Mouse (Mus musculus) left cerebral cortex, postnatal 14 days (tissue): ENCODE measurements around the gene Akt2. TPM values are rescaled to one million over a fixed set of nuclear protein-coding genes. Genes with fewer than 3 reads are reported as not detected.
A peak's percentile ranks its signal among the peaks of the same experiment; 100 is the strongest.

Source experiments
- DNase-seq, 2 experiments: peaks; one replicate each; pipeline ENCODE4 v3.0.0; 2021 to 2022; ENCODE audit warnings: low spot score in 2 of 2, mixed read lengths in 1 of 2
- intact Hi-C: fragments of 180-260 bp; cut with DNase I; formaldehyde crosslinking; loops from one replicate; pipeline ENCODE4 v1.15.1; 2025
- total RNA-seq, 2 experiments: library from RNA; stranded (reverse); gene quantifications; 2 replicates each; pipeline ENCODE4 v1.2.3; 2021

Akt2 gene
- total RNA-seq, 2 experiments from 2014 or later, result 114 to 147 TPM

GRCm38 (mm10) chr7:27653681-27654437, 62.5 kb downstream of the Akt2 start, which contains the start of gene Ttc9b:
TSS of gene Ttc9b (plus strand) at chr7:27653915.
- peak; percentile 79 to 84 for DNase-seq
- intact Hi-C loops, result loop anchor here (2.0 to 5.0 kb wide), 2 partner anchors 31 to 62 kb away; partner anchors contain the start of gene Akt2

- DNase-seq, result peak; percentile 73 to 75
These were observed 63.4 kb downstream of the Akt2 start for GRCm38 (mm10) chr7:27654607-27655276.

GRCm38 (mm10) chr7:27655545-27655944, 64.2 kb downstream of the Akt2 start:
- intact Hi-C loops, result loop anchor here (2.0 kb wide), 1 partner anchor 29 kb away; no protein-coding TSS in a partner anchor
- peak; percentile 57 to 85 for DNase-seq

More at GRCm38 (mm10) chr7:27654607-27655276, 63.4 kb downstream of the Akt2 start:
- intact Hi-C loops, result loop anchor here (2.0 to 5.0 kb wide), 2 partner anchors 30 to 62 kb away; partner anchors contain the start of gene Akt2

GRCm38 (mm10) chr7:27656600-27656999, 65.2 kb downstream of the Akt2 start:
- no peak for DNase-seq
- intact Hi-C loops, result no loop called here

- DNase-seq, result no peak
- intact Hi-C loops, result no loop called here
These were observed 66.6 kb downstream of the Akt2 start for GRCm38 (mm10) chr7:27657824-27658395.

GRCm38 (mm10) chr7:27658712-27659663, 67.6 kb downstream of the Akt2 start:
- peak in 1 of 2 experiments; percentile 70 for DNase-seq
- intact Hi-C loops, result no loop called here

- intact Hi-C loops, result no loop called here
- DNase-seq, result no peak
These were observed 70.7 kb downstream of the Akt2 start for GRCm38 (mm10) chr7:27662038-27662437.

- intact Hi-C loops, result no loop called here
- DNase-seq, result no peak
These were observed 81.8 kb downstream of the Akt2 start for GRCm38 (mm10) chr7:27673064-27673574.

GRCm38 (mm10) chr7:27673575-27674131, 82.3 kb downstream of the Akt2 start:
- intact Hi-C loops, result no loop called here
- no peak for DNase-seq

- no peak for DNase-seq
- intact Hi-C loops, result no loop called here
These were observed 82.8 kb downstream of the Akt2 start for GRCm38 (mm10) chr7:27674195-27674521.

GRCm38 (mm10) chr7:27674522-27675221, 83.3 kb downstream of the Akt2 start, which contains the start of gene Map3k10:
TSS of gene Map3k10 (minus strand) at chr7:27674598.
- peak; percentile 94 for DNase-seq
- intact Hi-C loops, result no loop called here

- no peak for DNase-seq
- intact Hi-C loops, result no loop called here
These were observed 83.9 kb downstream of the Akt2 start for GRCm38 (mm10) chr7:27675222-27675612.

GRCm38 (mm10) chr7:27683218-27683617, 91.9 kb downstream of the Akt2 start:
- intact Hi-C loops, result loop anchor here (10.0 kb wide), 2 partner anchors 238 to 348 kb away; partner anchors contain the start of genes Blvrb, Ltbp4 and Sptbn4
- DNase-seq, result no peak

GRCm38 (mm10) chr7:27685220-27685619, 93.9 kb downstream of the Akt2 start:
- intact Hi-C loops, result loop anchor here (2.0 to 10.0 kb wide), 4 partner anchors 30 to 350 kb away; partner anchors contain the start of genes Blvrb, Ltbp4 and Sptbn4
- no peak for DNase-seq

- intact Hi-C loops, result loop anchor here (2.0 to 10.0 kb wide), 4 partner anchors 31 to 351 kb away; partner anchors contain the start of genes Blvrb, Ltbp4 and Sptbn4
- DNase-seq, result no peak
These were observed 94.3 kb downstream of the Akt2 start for GRCm38 (mm10) chr7:27685681-27686080.

- intact Hi-C loops, result loop anchor here (5.0 to 10.0 kb wide), 3 partner anchors 40 to 352 kb away; partner anchors contain the start of genes Blvrb, Ltbp4 and Sptbn4
These were observed 95.7 kb downstream of the Akt2 start for GRCm38 (mm10) chr7:27687043-27687442.

GRCm38 (mm10) chr7:27687836-27688235, 96.5 kb downstream of the Akt2 start:
- no peak for DNase-seq
- intact Hi-C loops, result loop anchor here (5.0 to 10.0 kb wide), 3 partner anchors 39 to 353 kb away; partner anchors contain the start of genes Blvrb, Ltbp4 and Sptbn4

More at GRCm38 (mm10) chr7:27687043-27687442, 95.7 kb downstream of the Akt2 start:
- DNase-seq, result no peak
